Mouse (Mus musculus): ENCODE measurements around the gene Exoc6.
"Not testable (repeated sequence)": the region's sequence is repeated elsewhere in the genome, so short reads cannot be mapped to it uniquely, and the experiment has no call there.

Exoc6 gene

GRCm38 (mm10) chr19:37550101-37551039, at the start of gene Exoc6:
Gene Exoc6, plus strand, starts transcription at chr19:37550418.
- DNase-seq (ENCODE audit: extremely low read depth, low read depth, low spot score), result no peak

GRCm38 (mm10) chr19:37502996-37503395, 47.2 kb upstream of the Exoc6 start:
- DNase-seq (ENCODE audit: extremely low read depth, low read depth, low spot score), result no peak

- no peak for DNase-seq (ENCODE audit: extremely low read depth, low read depth, low spot score)
These were observed 44.2 kb upstream of the Exoc6 start for GRCm38 (mm10) chr19:37506066-37506465.

- no peak for DNase-seq (ENCODE audit: extremely low read depth, low read depth, low spot score)
These were observed 43.6 kb upstream of the Exoc6 start for GRCm38 (mm10) chr19:37506614-37507013.

- DNase-seq (ENCODE audit: extremely low read depth, low read depth, low spot score), result no peak
These were observed 40.5 kb upstream of the Exoc6 start for GRCm38 (mm10) chr19:37509725-37510124.

- DNase-seq (ENCODE audit: extremely low read depth, low read depth, low spot score), result no peak
These were observed 35.4 kb upstream of the Exoc6 start for GRCm38 (mm10) chr19:37514811-37515292.

GRCm38 (mm10) chr19:37517419-37517818, 32.8 kb upstream of the Exoc6 start:
- no peak for DNase-seq (ENCODE audit: extremely low read depth, low read depth, low spot score)

- DNase-seq (ENCODE audit: extremely low read depth, low read depth, low spot score), result no peak
These were observed 29.3 kb upstream of the Exoc6 start for GRCm38 (mm10) chr19:37520740-37521433.

- no peak for DNase-seq (ENCODE audit: extremely low read depth, low read depth, low spot score)
These were observed 28.8 kb upstream of the Exoc6 start for GRCm38 (mm10) chr19:37521434-37521781.

GRCm38 (mm10) chr19:37523280-37524062, 26.7 kb upstream of the Exoc6 start:
- no peak for DNase-seq (ENCODE audit: extremely low read depth, low read depth, low spot score)

GRCm38 (mm10) chr19:37525925-37526324, 24.3 kb upstream of the Exoc6 start:
- DNase-seq (ENCODE audit: extremely low read depth, low read depth, low spot score), result no peak

- no peak for DNase-seq (ENCODE audit: extremely low read depth, low read depth, low spot score)
These were observed 23.4 kb upstream of the Exoc6 start for GRCm38 (mm10) chr19:37526768-37527167.

GRCm38 (mm10) chr19:37527736-37528135, 22.5 kb upstream of the Exoc6 start:
- not testable (repeated sequence) for DNase-seq (ENCODE audit: extremely low read depth, low read depth, low spot score)

- no peak for DNase-seq (ENCODE audit: extremely low read depth, low read depth, low spot score)
These were observed 21.6 kb upstream of the Exoc6 start for GRCm38 (mm10) chr19:37528581-37528980.

GRCm38 (mm10) chr19:37529296-37529695, 20.9 kb upstream of the Exoc6 start:
- no peak for DNase-seq (ENCODE audit: extremely low read depth, low read depth, low spot score)

GRCm38 (mm10) chr19:37529975-37530515, 20.2 kb upstream of the Exoc6 start:
- no peak for DNase-seq (ENCODE audit: extremely low read depth, low read depth, low spot score)

- DNase-seq (ENCODE audit: extremely low read depth, low read depth, low spot score), result no peak
These were observed 19.6 kb upstream of the Exoc6 start for GRCm38 (mm10) chr19:37530601-37531000.

- no peak for DNase-seq (ENCODE audit: extremely low read depth, low read depth, low spot score)
These were observed 18.9 kb upstream of the Exoc6 start for GRCm38 (mm10) chr19:37531200-37531845.

GRCm38 (mm10) chr19:37533196-37533595, 17.0 kb upstream of the Exoc6 start:
- DNase-seq (ENCODE audit: extremely low read depth, low read depth, low spot score), result no peak

GRCm38 (mm10) chr19:37534737-37535365, 15.4 kb upstream of the Exoc6 start:
- no peak for DNase-seq (ENCODE audit: extremely low read depth, low read depth, low spot score)
